Mouse (Mus musculus) spleen, adult 2 months (tissue): ENCODE measurements at regions not wholly inside any gene's neighbourhood (a gene's known extent, or its start where the extent isn't known, plus 50 kb on each side); places are given as distances from the start of the nearest gene placed in this dataset.

Experiments used
- DNase-seq, 2 experiments: peaks; one replicate each; pipeline versions ENCODE4 v3.0.0 to v3.0.0-alpha.2; 2012 to 2021; ENCODE audit warnings: low spot score in 2 of 2, low read depth in 1 of 2
- H3K27ac ChIP-seq: fragments of 200-500 bp; 2 replicates; pipeline ENCODE4 v1.5.1; 2012; ENCODE audit warnings: low read length, inconsistent platforms; ENCODE audit not compliant: insufficient read depth
- H3K27me3 ChIP-seq: fragments of 200-500 bp; 2 replicates; pipeline ENCODE4 v1.6.1; 2012; ENCODE audit warnings: mild to moderate bottlenecking, moderate library complexity, low read length, inconsistent platforms; ENCODE audit not compliant: control insufficient read depth, insufficient read depth
- H3K36me3 ChIP-seq: fragments of 200-500 bp; 2 replicates; pipeline ENCODE4 v1.6.1; 2012; ENCODE audit warnings: mild to moderate bottlenecking, low read length, inconsistent platforms; ENCODE audit not compliant: control insufficient read depth, insufficient read depth
- H3K4me1 ChIP-seq: fragments of 200-500 bp; 2 replicates; pipeline ENCODE4 v1.6.1; 2011; ENCODE audit warnings: inconsistent platforms; ENCODE audit not compliant: control insufficient read depth, insufficient read depth, insufficient read length
- H3K4me3 ChIP-seq: fragments of 200-500 bp; 2 replicates; pipeline ENCODE4 v1.5.1; 2011; ENCODE audit warnings: mild to moderate bottlenecking, inconsistent platforms; ENCODE audit not compliant: insufficient read depth, insufficient read length; ENCODE audit errors: extremely low read depth
- CTCF ChIP-seq: fragments of 200-500 bp; IDR thresholded peaks from 2 replicates; pipeline ENCODE4 v1.5.1; 2011; ENCODE audit warnings: mild to moderate bottlenecking, inconsistent platforms; ENCODE audit not compliant: insufficient read depth, insufficient read length, insufficient replicate concordance; ENCODE audit errors: extremely low read depth
- POLR2A ChIP-seq: fragments of 200-500 bp; IDR thresholded peaks from 2 replicates; pipeline ENCODE4 v1.6.1; 2011; ENCODE audit warnings: low read depth, low read length, inconsistent platforms
- WGBS: fragments of 180-500 bp; shearing (Covaris S2); methylation state at CpG from one replicate; pipeline ENCODE4 v1.1.7; 2018; 5-methylcytosine and 5-hydroxymethylcytosine counted together

DNA sequence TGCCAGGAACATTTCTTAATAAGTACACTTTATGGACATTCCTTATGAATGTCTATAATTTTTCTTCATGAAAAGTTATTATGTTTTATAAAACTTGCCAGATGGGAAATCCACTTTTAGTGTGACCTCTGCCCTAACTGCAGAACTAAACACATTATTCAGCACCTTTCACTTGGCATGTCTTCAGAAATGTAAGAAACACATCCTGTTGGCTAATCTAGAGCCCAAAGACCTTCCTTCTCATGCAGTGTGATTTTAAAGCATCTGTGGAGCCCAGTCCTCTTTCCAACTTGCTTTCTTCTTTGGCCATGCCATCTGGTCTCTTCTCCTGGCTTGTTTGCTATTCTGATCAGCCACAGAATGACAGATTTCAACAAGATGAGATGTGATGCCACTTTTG is 163.6 kb upstream of the Ghitm start:
- TF ChIP-seq CTCF (no peak), POLR2A (no peak)
- no peak for DNase-seq
- Histone ChIP-seq H3K36me3 (no peaks in the 10 kb centered on the region), H3K27ac (no peak overlapping the region), H3K4me3 (no peak overlapping the region), H3K27me3 (no peaks in the 10 kb centered on the region), H3K4me1 (no peaks in the 10 kb centered on the region)

DNA sequence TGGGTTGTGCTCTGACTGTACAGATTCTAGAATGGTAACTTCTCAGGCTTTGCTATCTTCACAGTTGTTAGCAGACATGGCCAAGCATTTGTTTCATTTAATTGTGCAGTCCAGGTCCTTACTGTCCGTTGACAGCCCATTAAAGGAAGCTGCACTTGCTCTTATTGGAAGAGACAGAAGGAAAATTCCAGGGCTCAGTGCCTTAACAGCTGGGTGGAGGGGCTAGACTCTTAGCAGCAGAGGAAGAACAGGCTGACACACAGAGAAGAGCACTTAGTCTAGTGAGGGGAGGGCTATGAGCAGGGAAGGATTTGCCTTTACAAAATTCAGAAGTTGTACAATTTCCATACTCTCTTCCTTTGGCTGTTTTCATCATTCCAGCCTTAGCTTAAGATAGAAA is 161.5 kb upstream of the Ghitm start:
- no peaks in the 10 kb centered on the region for H3K4me1 ChIP-seq
- H3K27me3 ChIP-seq: no peaks in the 10 kb centered on the region
- no peak for DNase-seq
- TF ChIP-seq CTCF: no peak
- no peak for TF ChIP-seq POLR2A
- H3K36me3 ChIP-seq: no peaks in the 10 kb centered on the region
- no peak overlapping the region for H3K4me3 ChIP-seq
- 77% methylated on average over 1 of the region's 1 CpGs for WGBS
- no peak overlapping the region for H3K27ac ChIP-seq

DNA sequence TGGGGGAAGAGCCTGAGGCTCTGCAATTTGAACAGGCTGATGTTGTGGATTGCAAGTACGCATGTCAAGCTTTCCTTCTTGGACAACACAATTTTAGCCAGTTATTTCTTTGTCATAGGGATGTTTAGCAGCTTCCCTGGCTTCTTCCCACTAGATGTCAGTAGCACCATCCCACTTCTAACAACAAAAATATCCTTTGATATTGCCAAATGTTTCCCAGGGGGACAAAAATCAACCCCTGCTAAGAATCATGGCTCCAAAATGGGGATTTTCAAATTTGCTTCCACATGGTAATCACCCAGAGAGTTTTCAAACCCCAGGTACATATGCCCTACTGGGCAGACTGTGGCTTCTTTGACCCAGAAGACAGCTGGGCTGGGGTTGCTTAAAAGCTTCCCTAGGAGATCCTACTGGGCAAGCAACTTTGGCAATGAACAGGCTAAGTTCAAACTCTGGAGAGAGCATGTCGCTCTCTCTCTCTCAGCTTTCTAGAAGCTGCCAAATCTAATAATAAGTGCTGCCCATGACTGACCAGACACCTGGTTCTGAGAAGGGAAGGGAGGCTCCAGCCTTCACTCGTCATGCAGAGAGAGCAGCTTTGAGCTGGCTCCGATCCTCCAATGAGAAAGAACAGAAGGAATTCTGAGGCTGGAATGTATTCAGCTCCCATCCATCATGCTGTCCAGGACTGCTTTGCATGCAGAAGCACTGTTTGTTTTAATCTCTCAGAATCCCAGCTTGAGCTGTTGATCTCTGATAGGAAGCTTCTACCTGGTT is 157.2 kb upstream of the Ghitm start:
- 76% methylated on average over 4 of the region's 4 CpGs for WGBS
- no peak overlapping the region for H3K27ac ChIP-seq
- no peak overlapping the region for H3K4me3 ChIP-seq
- no peaks in the 10 kb centered on the region for H3K27me3 ChIP-seq
- DNase-seq: no peak
- TF ChIP-seq POLR2A: no peak
- no peak for TF ChIP-seq CTCF
- no peaks in the 10 kb centered on the region for H3K36me3 ChIP-seq
- H3K4me1 ChIP-seq: no peaks in the 10 kb centered on the region

DNA sequence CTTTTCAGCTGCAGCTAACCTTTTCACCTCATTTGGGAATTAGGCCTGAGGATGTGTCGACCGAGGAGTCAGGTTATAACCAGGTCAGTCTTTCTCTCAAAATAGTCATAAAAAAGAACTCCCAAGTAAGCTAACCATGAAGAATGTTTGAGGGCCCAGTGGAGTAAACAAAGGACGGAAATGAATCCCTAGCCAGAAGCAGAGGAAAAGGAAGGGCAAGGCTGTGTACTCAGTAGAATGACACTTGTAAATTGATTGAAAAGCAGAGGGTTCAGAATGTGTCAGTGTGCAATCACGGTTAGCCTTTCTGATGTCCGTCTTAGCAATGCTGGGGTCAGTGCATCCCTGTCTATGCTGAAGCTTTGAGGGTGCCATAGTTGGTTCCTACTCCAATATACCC is 149.3 kb upstream of the Ghitm start:
- no peaks in the 10 kb centered on the region for H3K36me3 ChIP-seq
- WGBS: 71% methylated on average over 5 of the region's 5 CpGs
- H3K27ac ChIP-seq: no peak overlapping the region
- no peaks in the 10 kb centered on the region for H3K4me1 ChIP-seq
- TF ChIP-seq POLR2A (no peak), CTCF (no peak)
- H3K4me3 ChIP-seq: no peak overlapping the region
- H3K27me3 ChIP-seq: no peaks in the 10 kb centered on the region
- DNase-seq: no peak

DNA sequence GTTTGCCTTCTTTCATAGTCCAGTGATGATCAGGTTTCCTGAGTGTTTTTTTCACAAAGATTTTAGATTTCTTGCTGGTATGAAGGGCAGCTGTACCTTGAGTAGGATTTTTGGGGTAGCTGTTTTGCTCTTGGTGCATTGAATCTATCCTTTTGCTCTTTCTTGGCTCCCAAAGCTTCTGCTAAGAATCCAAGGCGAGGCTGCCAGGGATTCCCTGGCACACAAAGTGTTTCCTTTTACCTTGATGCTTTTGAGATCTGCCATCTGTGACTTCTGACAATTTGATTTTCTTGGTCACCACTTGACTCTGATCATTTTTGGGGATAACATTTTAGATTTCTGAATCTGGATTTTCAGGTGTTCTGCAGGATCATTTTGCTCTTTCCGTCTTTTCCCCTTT is 144.3 kb upstream of the Ghitm start:
- WGBS: 84% methylated on average over 2 of the region's 2 CpGs
- Histone ChIP-seq H3K27ac (no peak overlapping the region), H3K27me3 (no peaks in the 10 kb centered on the region), H3K4me1 (no peaks in the 10 kb centered on the region), H3K4me3 (no peak overlapping the region), H3K36me3 (no peaks in the 10 kb centered on the region)
- no peak for DNase-seq
- TF ChIP-seq POLR2A: no peak
- TF ChIP-seq CTCF: no peak

DNA sequence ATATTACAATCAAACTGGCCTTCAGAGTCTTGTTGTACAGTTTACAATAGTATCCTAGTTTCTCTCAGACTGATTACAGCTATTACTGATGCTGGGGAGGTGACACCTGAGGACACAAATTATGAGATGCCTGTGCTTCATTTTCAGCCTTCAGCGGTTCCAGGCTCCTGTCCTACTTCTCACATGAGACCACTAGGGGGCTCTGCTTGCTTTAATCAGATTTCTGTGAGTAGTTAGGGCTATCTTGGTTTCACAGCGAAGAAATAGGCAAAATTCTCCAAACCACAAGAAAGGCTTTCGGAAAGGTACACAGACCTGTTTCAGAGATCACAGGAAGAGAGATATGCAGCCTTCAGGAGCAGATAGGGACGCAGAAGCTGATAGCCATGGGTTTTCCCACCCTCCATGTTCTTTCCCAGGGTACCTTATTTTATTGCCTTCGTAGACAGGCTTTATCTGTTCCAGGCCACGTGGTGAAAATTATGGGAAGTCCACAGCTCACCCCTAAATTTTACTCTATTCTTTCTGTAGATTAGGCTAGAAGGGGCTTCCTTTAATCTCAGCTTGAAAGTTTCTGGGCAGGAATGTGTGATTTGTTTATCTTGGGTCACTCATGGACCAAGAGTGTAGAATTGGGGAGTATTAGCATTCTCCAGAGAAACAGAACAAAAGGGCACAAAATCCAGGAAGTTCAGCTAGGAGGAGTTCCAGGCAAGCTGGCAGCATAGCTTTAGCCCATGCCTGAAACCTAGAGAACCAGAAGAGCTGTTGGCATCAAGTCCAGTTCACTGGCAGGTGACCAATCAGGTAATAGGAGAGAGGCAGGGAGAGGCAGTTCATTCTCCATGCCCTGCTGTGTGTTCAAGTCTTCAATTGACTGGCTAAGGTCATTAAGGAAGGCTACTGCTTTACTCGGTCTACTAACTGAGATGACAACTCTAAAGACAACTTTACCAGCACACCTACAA is 141.9 kb upstream of the Ghitm start:
- TF ChIP-seq CTCF (no peak), POLR2A (no peak)
- Histone ChIP-seq H3K4me1 (no peaks in the 10 kb centered on the region), H3K4me3 (no peak overlapping the region), H3K36me3 (no peaks in the 10 kb centered on the region), H3K27ac (no peak overlapping the region), H3K27me3 (no peaks in the 10 kb centered on the region)
- WGBS: 34% methylated on average over 7 of the region's 7 CpGs
- peak in 1 of 2 experiments; percentile 5 for DNase-seq

DNA sequence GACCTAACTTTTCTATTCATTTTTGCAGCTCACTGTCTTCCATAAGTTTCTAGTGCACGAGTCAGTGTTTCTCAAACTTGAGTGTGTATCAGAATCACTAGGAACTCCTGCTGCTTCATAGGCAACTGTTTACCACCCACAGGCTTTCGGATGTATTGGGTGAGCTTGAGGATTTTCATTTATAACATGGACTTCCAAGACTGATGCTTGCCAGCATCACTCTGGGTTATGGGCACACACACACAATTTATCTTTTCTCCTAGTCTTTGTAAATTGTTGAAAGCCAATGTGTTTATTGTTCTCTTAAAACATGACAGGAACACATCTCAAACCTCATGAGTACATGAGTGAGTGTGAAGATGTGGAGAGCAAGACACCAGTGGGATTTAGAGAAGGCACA is 137.0 kb upstream of the Ghitm start:
- Histone ChIP-seq H3K4me3 (no peak overlapping the region), H3K27me3 (no peaks in the 10 kb centered on the region)

More for the DNA sequence above, 137.0 kb upstream of the Ghitm start:
- no peaks in the 10 kb centered on the region for H3K4me1 ChIP-seq
- WGBS: 76% methylated on average over 2 of the region's 2 CpGs
- no peak for TF ChIP-seq CTCF
- TF ChIP-seq POLR2A: no peak
- no peaks in the 10 kb centered on the region for H3K36me3 ChIP-seq
- no peak for DNase-seq
- H3K27ac ChIP-seq: no peak overlapping the region
